Mouse (Mus musculus) spleen, adult 18-20 months (tissue): ENCODE measurements around the gene Adgrl3.
"Not testable (repeated sequence)": the region's sequence is repeated elsewhere in the genome, so short reads cannot be mapped to it uniquely, and the experiment has no call there.

Experiments used
- DNase-seq, 2 experiments: peaks; one replicate each; pipeline ENCODE4 v3.0.0; 2022; ENCODE audit warnings: mixed read lengths in 2 of 2

The Adgrl3 gene

DNA sequence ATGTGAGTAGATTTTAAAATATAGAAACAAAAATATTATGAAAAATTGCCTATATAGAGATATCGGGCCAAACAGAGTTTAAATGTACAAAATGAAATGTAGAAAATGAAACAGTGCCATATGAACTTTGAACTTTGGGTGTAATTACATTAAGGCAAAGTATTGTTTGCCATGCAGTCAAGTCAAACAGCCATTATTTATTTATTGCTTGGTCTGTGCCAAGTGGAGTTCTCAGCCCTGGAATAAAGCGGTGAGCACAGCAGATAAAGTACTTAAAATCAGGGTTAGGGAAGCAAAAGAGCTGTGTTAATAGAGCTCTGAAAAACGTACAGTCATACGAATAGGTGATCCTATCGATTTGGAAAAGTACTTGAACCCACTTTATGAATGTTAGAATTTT is 407.5 kb downstream of the Adgrl3 start:
- DNase-seq, result no peak

DNA sequence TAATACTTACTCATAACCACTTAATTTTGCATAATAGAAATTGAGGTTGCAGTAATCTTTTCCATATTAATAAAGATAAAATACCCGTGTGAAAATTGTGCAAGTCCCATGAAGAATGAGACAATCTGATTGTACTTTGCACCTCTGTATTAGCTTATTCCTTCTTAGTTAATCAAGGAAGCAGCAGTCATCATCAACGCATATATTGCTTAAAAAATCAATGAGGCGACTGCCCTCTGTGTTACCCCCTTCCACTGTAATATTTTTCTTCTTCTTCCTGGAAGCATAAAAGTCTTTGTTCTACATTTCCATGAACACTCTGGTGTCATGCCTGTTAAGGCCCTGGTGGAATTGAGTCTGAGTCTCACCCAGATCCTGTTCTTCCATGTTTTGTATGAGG is 416.4 kb downstream of the Adgrl3 start:
- no peak for DNase-seq

DNA sequence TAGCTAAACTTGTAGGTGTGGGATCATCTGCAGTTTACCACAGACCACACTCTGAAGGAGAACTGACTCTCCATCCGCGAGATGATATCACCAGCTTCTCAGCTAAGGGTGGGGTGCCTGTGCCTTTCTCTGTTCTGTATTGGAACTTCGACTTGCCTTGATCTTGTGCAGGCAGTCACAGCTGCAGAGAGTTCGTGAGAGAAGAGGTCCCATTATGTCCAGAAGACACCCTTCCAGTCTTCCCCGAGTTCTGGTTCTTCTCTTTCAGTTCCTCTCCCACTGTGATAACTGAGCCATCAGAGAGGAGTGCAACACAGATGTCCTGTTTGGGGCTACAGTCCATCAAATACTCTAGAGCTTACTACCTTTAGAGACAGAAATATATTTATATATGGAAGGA is 422.2 kb downstream of the Adgrl3 start:
- DNase-seq, result no peak

DNA sequence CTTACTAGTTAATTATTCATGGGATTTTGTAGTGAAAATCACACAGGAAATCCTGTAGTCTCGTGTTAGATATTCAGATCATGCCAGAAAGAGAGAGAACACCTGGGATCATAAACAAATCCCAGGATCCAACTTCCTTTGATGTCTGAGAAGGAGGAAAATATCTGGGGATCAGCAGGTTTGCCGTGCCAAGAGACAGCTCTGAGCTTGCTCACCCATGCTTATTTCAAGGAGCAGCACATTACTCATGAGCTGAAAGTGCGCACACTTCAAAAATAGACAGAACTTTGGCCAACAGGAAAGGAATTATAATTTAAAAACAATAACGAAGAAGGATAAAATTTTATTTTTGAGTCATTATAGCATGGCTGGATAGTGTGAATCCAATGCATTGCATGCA is 446.0 kb downstream of the Adgrl3 start:
- DNase-seq, result no peak

DNA sequence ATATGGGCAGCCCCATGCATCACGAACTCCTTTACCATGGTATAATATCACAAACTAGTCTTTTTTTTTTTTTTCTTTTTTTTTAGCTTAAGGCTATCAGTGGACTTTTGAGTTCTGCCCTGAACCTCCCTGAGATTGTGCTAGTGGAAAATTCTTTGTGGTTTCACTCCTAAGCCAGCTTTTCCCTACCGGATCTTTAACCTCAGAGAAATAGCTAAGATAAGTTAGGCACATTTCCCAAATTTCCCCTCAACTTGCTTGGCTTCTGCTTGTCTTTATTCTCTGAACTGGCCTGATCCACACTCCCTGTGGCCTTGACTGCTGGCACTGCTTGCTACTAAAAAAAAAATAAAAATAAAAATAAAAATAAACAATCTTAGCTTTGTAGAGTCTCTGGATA is 454.7 kb downstream of the Adgrl3 start:
- DNase-seq, result no peak

DNA sequence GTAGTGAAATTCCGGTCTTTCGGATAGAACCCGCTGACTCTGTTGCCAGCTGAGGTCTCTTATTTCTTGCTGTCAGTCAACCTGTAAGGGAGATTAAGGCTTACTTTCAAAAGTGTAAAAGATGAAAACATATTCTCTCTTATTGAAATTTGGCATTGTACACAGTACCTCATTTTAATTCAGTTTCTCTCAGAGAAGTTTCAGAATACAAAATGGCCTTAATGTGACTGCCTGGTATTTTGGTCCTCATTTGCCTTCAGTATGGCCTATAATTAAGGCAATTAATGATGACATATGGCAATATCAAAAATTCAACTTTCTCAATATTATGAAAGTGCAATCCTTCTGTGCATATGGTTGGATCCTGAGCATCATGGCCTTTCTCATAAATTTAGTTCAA is 455.5 kb downstream of the Adgrl3 start:
- DNase-seq, result no peak

DNA sequence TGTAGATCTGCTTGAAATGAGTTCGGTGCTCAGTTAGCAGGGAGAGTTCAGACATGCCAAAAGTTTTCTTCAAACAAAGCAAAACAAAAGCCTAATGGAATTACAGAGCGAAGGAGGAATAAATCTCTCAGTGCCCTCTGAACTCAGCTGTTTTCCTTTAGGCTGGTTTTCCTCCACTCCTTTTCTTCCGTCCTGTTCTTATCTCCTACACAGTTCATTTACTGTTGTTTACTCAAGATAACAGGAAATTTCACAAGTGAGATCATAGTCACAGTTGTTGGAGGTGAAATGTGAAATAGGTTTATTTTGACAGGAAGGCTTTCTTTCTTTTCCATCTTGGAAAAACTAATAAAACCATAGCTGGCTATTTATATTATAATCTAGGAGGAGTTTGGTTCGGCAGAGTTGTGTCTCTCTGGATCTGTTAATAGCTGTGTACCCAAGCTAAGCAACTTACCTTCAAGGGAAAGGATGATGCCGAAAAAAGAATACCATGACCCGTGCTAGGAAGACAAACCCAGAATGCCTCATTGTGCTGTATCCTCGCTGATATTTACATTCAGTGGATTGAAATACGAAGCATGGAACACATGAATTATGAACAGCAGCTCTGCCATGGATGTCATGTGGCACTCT is 456.2 kb downstream of the Adgrl3 start:
- no peak for DNase-seq

DNA sequence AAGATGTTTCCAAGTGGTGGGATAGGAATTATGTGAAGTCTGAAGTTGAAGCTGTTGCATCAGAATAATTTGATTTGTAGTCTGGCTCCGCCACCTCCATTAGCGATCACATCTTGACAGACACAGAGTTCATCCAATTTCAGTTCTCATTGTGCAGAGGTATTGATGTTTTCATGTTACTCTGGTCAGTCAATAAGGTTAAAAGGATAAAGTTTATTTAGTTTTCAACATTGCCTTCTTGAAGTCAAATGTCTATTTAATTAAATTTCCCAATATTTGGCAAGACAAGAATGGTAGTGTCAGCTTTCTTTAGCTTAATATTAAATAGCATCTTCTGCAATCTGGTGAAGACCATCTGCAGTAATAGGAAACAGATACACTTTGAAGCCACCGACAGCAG is 461.0 kb downstream of the Adgrl3 start:
- DNase-seq, result no peak

DNA sequence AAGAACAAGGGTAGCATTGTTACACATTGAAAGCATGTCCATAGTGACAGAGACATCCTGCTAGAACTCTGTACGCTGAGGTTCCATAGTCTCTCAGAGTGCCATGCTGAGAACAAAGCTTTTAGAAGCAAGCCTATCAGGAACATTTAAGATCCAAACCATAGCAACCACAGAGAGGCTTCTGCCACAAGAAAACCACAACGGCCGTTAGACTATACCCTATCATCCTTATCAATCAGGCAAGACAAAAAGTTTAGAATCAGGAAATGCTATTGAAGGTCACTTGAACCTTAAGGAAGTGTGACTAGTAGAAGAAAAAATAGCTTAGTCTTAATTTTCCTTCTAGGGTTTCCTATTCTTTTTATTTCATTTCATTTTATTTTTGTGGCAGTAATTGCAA is 464.0 kb downstream of the Adgrl3 start:
- DNase-seq, result no peak

DNA sequence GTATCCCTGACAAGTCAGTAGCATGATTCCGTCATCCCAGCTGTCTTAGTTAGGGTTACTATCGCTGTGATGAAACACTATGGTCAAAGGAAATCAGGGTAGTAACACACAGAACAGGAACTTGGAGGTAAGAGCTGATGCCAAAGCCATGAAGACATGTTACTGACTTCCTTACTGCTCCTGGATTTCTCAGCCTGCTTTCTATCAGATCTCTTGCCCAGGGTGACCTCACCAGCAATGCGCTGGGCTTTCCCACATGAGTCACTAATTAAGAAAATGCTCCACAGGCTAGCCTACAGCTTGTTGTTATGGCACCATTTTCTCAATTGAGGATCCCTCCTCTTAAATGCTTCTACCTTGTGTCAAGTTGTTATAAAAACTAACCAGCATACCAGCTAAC is 481.1 kb downstream of the Adgrl3 start:
- DNase-seq, result no peak

DNA sequence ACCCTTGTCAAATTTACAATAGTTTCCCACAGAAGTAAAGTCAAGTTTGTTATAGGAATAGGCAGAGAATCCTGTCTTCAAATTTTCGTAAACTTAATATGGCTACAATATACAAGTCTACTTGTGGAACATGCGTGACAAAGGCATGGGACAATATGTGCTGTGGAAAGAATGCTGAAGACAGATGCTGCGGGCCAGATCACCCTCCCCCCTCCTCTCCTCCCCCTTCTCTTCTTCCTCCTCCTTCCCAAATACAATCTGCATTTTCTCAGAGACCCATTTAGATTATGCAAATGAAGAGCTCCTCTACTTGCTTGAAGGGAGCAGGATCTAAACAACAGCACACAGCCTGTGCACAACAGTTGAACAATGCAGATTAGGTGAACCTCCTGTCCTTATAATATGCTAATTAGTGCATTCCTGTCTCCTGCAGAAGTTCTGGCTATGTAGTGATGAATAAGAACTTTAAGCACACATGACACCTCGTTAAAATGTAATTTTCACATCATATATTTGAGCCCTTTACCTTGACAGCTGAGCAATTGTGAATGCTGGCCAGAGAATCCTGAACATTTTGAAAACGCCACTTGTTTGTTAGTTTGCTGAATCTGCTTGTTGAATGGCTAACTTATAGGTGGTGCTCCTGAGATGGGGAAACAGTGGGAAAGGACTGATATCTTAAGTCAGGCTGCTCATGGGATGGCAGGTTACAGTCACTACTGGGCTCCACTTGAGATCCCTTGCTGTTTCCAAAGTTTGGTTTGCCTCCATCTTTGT is 499.0 kb downstream of the Adgrl3 start:
- DNase-seq, result no peak

DNA sequence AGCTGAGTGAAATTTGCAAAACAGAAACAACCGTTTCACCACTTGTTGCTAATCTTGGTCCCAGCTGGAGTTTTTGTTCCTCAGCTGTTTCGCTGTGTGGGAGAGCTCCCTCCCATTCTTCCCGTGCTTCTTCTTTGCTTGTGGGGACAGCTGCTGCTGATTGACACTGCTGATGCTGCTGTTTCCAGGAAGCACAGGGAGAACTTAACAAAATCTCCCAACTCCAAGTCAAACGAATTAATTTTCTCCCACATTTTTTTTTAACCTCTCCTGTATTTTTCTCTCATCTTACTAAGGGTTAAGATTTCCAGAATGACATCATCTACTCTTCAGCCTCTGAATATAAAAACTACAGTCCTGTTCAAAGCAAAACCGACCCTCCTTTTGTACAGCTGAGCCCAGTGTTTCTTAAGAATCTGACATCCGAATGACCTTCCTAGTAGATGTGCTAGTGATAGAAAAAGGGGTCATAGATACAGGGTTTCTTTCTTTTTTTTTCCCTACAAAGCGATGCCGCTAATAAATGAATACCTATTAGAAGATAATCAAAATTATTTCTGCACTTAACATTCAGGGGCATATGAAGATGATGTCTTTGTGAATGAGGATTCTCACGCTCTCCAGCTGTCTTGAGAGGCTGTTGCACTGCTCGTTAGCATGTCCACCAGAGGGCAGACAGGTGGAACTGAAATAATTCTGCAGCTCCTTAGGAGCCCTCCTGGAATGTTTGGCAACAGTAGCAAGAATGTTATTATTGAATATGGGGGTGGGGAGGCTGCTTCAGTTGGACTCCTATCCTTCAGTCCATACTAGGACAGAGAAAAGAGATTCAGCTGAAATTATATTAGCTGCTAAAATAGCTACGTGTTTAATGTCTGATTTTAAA is 499.8 kb downstream of the Adgrl3 start:
- DNase-seq, result no peak

DNA sequence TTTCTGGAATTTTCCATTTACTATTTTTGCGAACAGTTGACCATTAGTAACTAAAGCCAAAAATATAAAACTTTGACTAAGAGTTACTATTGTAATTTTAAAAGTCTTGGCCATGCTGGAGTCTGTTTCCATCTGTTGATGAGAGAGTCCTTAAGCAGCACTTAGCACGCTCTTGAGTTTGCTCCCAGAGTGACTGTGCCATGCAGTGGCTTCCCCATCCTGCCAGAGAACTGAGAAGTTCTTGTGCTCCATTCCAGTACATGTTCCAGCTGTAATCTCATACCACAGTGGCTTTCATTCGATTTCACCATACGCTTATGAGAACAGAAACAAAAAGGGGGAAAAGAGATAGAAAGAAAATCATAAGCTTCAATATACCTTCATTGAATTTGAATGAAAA is 502.8 kb downstream of the Adgrl3 start:
- DNase-seq, result no peak

DNA sequence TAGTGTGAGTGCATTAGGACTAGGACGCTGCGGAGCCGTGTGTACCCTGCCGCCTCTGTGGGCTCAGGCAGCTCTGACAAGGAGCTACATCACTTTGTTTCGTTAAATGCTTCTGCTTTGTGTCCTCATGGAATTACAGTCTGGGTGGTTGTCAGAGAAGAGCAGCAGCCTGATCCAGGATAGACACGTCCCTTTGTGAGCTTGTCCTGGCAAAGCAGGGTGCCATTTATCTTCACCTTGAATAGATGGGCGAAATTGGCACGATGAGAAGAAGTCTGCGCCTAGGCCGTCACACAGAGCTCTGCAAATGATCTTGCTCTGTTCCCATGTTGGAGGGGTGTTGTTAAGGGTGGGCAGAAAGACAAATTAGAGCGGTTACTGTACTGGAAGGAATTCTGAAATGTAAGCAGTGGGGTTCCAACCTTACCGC is 504.6 kb downstream of the Adgrl3 start:
- no peak for DNase-seq

DNA sequence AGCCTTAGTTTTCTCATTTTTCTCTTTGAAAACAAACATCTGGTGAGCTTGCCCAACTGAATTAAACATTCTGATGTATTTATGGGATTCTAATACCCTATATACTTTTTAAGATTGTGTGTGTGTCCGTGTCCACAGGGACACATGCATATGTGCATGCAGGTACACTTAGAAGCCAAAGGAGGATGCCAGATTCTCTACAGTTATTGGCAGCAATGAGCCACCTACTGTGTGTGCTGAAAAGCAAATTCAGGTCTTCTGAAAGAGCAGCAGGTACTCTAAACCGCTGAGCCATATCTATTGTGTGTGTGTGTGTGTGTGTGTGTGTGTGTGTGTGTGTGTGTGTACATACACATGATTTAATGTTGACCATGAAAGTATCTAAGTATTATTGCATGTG is 505.4 kb downstream of the Adgrl3 start:
- DNase-seq, result no peak

DNA sequence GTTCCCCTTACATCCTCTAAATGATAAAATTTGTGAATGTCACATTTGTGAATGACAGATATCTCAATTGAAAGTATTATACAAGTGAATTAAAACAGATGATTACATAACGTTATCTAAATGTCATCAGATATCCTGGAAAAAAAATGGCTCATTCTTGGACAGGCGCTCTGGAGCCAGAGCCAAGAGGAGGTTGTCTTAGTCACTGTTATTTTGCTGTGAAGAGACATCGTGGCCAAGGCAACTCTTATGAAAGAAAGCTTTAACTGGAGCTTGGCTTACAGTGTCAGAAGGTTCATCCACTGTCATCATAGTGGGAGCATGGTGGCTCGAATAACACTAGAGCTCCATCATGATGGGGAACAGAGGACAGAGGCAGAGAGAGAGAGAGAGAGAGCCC is 511.7 kb downstream of the Adgrl3 start:
- DNase-seq, result no peak

DNA sequence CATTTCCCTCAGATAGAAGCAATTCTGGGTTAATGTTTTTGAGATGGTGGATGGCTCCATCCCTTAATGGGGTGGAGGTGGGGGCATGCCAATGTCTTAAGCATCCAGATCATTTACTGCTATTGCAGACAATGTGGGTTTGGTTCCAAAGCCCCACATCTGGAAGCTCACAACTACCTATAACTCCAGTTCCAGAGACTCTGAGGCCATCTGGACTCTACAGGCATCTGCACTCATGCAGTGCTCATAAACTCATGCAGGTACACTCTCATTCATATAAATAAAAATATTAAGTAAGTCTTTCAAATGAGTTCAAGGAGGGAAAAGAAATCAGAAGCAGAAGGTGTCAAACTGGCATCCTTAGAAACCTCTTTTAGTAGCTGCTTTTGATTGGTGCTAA is 530.3 kb downstream of the Adgrl3 start:
- DNase-seq, result no peak

DNA sequence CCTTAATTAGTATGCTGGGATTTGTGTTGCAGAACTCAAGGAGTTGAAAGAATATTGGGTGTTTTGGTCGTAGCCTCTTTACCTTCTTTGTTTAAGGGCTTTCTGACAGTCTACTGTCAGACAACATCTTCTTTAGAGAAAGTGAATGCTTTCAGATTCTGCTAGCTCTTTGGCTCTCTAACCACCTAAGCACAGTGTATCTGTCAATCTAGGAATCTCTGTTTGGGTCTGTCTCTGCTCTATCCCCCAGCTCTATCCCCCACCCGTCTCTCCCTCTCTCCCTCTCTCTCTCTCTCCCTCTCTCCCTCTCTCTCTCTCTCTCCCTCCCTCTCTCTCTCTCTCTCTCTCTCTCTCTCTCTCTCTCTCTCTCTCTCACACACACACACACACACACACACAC is 535.2 kb downstream of the Adgrl3 start:
- DNase-seq, result not testable (repeated sequence)

DNA sequence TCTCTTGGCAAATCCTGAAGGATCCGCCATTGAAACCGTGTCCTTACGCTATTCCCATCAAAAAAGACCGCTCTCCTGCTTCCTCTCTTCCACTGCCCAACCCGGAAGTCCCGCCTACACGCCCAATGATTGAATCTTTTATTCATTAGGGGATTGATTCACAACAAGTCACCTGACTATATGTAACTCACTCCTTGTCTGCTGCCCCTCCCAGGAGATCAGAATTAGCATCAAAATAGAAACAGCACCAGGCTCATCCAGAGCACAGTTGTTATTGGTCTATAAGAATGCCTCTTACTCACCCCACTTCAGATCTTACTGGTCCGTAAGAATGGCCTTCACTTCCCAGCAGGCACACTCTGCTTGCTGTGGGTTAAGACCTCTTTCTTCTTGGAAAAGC is 536.1 kb downstream of the Adgrl3 start:
- no peak for DNase-seq

DNA sequence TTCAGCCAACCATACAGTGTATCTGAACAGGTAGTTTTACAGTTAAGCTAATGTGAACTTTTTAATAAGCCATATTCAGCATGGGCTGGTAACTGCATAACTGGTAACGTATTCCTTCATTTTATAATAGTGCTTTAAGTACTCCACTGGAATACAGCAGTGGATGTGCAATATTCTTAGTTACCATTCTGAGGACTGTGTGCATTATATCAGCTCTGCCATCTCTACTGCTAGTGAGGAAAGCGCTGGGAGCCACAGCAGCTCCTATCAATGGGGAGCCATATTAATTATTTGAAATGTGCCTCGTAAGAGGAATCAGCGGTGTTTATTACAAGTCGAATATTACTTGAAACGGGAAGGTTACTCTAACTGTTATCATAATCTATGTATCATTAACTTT is 539.0 kb downstream of the Adgrl3 start:
- no peak for DNase-seq

DNA sequence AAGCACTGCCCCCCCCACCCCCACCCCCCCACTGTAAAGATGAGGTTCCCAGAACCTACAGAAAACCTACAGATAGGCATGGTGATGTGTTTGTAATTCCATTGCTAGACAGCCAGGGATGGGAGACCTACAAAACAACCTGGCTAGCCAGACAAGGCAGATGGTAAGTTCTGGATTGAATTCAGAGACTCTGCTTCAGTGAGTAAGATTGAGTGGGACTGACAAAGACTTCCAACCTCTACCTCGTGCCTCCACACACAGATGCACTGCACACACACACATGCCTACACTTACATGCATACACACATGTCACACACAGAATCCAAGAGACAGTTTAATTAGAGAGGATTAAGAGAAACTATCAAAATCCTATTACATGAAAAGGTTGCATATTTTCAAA is 544.4 kb downstream of the Adgrl3 start:
- no peak for DNase-seq

DNA sequence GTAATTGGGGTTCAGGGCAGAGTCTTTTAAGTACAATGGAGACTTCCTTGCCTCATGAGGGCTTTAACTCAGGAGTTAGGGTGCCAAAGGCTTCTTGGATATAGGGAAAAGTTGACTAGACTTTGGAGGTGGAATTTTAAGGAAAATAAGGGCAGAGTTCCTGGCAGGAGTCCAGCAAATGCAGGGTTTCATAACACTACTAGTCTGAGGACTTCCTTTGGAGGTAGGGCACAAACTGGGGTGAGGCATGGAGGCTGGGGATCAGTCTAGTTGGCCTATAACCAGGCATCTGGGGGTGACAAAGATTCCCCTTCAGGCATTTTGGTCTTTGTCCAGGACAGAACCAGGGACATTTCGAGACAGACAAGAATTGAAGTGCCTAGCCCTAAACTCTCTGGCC is 546.6 kb downstream of the Adgrl3 start:
- DNase-seq, result no peak

DNA sequence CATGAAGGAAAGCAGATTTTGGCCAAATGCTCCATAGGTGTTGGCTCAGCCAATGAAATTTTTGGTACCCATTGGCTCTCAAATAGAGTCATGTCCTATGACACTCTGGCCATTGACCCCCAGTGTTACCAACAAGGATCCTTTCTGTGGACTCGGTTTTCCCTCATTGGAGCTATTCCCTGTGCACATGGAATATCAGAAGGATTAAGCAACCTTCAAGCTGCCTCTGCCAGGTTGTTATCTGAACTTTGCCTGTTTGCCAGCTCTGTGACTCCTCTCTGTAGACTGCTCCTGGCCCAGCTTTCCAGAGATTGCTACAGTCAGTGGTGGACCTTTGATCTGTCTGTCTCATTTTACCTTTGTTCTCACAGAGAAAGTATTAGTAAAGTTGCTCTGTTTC is 548.8 kb downstream of the Adgrl3 start:
- no peak for DNase-seq

DNA sequence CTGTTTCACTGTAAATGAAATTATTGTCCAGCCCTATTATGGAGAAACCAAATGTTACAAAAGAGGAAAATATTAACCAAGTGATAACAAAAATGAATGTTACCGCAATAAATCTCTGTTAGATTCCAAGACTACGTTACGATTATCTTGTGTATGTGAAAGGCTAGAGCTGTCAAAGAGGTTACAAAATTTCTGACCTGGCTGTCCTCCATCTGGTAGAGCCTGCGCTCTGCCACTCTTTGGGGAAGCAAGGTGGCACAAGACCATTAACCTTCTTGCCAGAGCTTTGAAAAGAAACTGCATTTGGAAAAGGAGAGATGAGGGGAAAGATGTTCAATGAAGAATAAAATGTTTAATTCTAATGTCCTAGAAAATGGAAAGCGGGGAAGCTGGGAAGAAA is 562.9 kb downstream of the Adgrl3 start:
- DNase-seq, result no peak
